Mouse (Mus musculus) hindbrain, embryonic 13.5 days (tissue): ENCODE measurements around the gene Vcan. TPM values are rescaled to one million over a fixed set of nuclear protein-coding genes. Genes with fewer than 3 reads are reported as not detected.

Source experiments
- ATAC-seq: fragments of 200-750 bp; cut with Nextera tagmentation; 2 replicates; pipeline ENCODE4 v1.8.0; 2017; ENCODE audit warnings: moderate TSS enrichment; ENCODE audit not compliant: low FRiP score
- H3K27ac ChIP-seq: fragments of 300-500 bp; sonication (generic); 2 replicates; pipeline ENCODE4 v1.5.1; 2015; ENCODE audit warnings: inconsistent platforms, mild to moderate bottlenecking, moderate library complexity
- H3K27me3 ChIP-seq: fragments of 300-500 bp; sonication (generic); 2 replicates; pipeline ENCODE4 v1.6.1; 2015; ENCODE audit warnings: mild to moderate bottlenecking, inconsistent platforms
- H3K36me3 ChIP-seq: fragments of 300-500 bp; sonication (generic); 2 replicates; pipeline ENCODE4 v1.6.1; 2015; ENCODE audit warnings: mild to moderate bottlenecking, inconsistent platforms
- H3K4me1 ChIP-seq: fragments of 300-500 bp; sonication (generic); replicated peaks from 2 replicates; pipeline ENCODE4 v1.6.1; 2015; ENCODE audit warnings: inconsistent platforms
- H3K4me2 ChIP-seq: fragments of 300-500 bp; sonication (generic); 2 replicates; pipeline ENCODE4 v1.6.1; 2015; ENCODE audit warnings: inconsistent platforms, mild to moderate bottlenecking, moderate library complexity
- H3K4me3 ChIP-seq: fragments of 300-500 bp; sonication (generic); 2 replicates; pipeline ENCODE4 v1.5.1; 2015; ENCODE audit warnings: mild to moderate bottlenecking, inconsistent platforms
- H3K9ac ChIP-seq: fragments of 300-500 bp; sonication (generic); 2 replicates; pipeline ENCODE4 v1.6.1; 2015; ENCODE audit warnings: mild to moderate bottlenecking, inconsistent platforms
- H3K9me3 ChIP-seq: fragments of 300-500 bp; sonication (generic); 2 replicates; pipeline ENCODE4 v1.6.1; 2016; ENCODE audit warnings: inconsistent platforms
- WGBS: fragments of 180-500 bp; shearing (Covaris S2); methylation state at CpG from one replicate; pipeline ENCODE4 v1.1.7; 2015; 5-methylcytosine and 5-hydroxymethylcytosine counted together
- polyA plus RNA-seq: library from polyadenylated mRNA; unstranded; fragments of >200 nt; fragmentation: Nextera tagmentation; extraction: Ambion mirVana; gene quantifications from 2 replicates; pipeline ENCODE4 v1.2.1, GENCODE M21; 2015

The Vcan gene
- polyA plus RNA-seq, 1 experiment from 2014 or later, result 48.2 TPM

- H3K4me1 ChIP-seq, result no peaks in the 10 kb centered on the region
- no peak for ATAC-seq
- no peaks in the 10 kb centered on the region for H3K27me3 ChIP-seq
- H3K9me3 ChIP-seq, result no peaks in the 10 kb centered on the region
- H3K4me3 ChIP-seq, result no peak overlapping the region
- H3K27ac ChIP-seq, result no peak overlapping the region
- peaks cover 29% of the 10 kb centered on the region for H3K36me3 ChIP-seq
- WGBS, result 87% methylated on average over 7 of the region's 7 CpGs
- H3K4me2 ChIP-seq, result no peak overlapping the region
- no peak overlapping the region for H3K9ac ChIP-seq
Measured at GRCm38 (mm10) chr13:89708151-89708927, 34.0 kb downstream of the Vcan start.

DNA sequence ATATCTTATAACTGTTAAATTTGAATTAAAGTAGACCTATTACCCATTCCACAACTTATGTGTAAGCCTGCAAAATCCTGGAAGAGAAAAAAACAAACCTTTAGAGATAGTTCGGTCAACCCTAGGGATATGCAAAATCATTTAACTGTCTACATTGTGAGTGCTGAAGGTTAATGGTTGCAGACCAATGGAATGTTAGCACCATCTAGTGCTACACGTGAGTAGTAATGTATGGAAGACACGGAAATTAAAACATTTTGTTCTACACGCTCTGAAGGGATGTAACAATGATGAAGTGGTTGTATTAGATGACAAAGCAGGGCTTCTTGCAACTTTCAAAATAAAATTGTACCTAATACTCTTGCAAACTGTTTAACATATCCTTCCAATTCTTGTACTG is 39.9 kb downstream of the Vcan start:
- 91% methylated on average over 4 of the region's 4 CpGs for WGBS
- no peaks in the 10 kb centered on the region for H3K4me1 ChIP-seq

DNA sequence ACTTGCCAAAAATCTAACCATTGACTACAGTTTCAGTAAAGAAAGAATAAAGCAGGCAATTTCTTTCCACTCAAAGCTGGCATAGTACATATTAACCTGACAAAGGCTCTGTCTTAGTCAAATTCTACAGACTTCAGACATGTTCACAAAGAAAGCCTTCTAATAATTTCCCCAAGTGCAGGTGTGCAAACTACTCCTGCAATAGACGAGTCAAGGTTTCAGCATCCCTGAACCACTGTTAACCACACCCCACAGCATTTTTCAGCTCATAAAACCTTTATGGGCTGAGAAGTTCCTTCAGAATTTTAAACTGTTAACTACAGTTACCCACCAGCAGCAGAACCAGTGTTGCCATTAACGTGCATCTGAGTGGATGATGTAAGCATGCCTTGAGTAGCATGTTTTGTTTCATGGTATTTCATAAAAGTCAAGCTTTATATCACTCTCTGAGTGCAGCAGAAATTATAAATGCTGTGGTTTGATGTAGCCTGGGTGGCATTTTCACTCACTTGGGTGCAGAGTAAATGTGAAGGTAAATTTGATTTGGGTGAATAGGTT is 42.2 kb downstream of the Vcan start:
- Histone ChIP-seq H3K27me3 (no peaks in the 10 kb centered on the region), H3K9me3 (no peaks in the 10 kb centered on the region), H3K4me2 (no peak overlapping the region), H3K36me3 (peaks cover 42% of the 10 kb centered on the region), H3K4me1 (no peaks in the 10 kb centered on the region), H3K9ac (no peak overlapping the region), H3K4me3 (no peak overlapping the region), H3K27ac (no peak overlapping the region)
- no peak for ATAC-seq
- 94% methylated on average over 2 of the region's 2 CpGs for WGBS

More for the DNA sequence above, 39.9 kb downstream of the Vcan start:
- Histone ChIP-seq H3K9ac (no peak overlapping the region), H3K27me3 (no peaks in the 10 kb centered on the region), H3K9me3 (no peaks in the 10 kb centered on the region), H3K27ac (no peak overlapping the region), H3K4me3 (no peak overlapping the region), H3K4me2 (no peak overlapping the region), H3K36me3 (peaks cover 47% of the 10 kb centered on the region)
- no peak for ATAC-seq

- WGBS, result 97% methylated on average over 1 of the region's 1 CpGs
- Histone ChIP-seq H3K27me3 (no peaks in the 10 kb centered on the region), H3K36me3 (peaks cover 53% of the 10 kb centered on the region), H3K9me3 (no peaks in the 10 kb centered on the region), H3K4me2 (no peak overlapping the region), H3K4me1 (no peaks in the 10 kb centered on the region), H3K9ac (no peak overlapping the region), H3K4me3 (no peak overlapping the region), H3K27ac (no peak overlapping the region)
- ATAC-seq, result no peak
Measured at GRCm38 (mm10) chr13:89692597-89692996, 49.7 kb downstream of the Vcan start.

GRCm38 (mm10) chr13:89683490-89683889 is 58.8 kb downstream of the Vcan start:
- Histone ChIP-seq H3K27ac (no peak overlapping the region), H3K4me3 (no peak overlapping the region), H3K9ac (no peak overlapping the region), H3K4me2 (no peak overlapping the region), H3K27me3 (no peaks in the 10 kb centered on the region), H3K4me1 (no peaks in the 10 kb centered on the region), H3K36me3 (peaks cover 28% of the 10 kb centered on the region), H3K9me3 (no peaks in the 10 kb centered on the region)
- WGBS, result 93% methylated on average over 3 of the region's 3 CpGs
- no peak for ATAC-seq

DNA sequence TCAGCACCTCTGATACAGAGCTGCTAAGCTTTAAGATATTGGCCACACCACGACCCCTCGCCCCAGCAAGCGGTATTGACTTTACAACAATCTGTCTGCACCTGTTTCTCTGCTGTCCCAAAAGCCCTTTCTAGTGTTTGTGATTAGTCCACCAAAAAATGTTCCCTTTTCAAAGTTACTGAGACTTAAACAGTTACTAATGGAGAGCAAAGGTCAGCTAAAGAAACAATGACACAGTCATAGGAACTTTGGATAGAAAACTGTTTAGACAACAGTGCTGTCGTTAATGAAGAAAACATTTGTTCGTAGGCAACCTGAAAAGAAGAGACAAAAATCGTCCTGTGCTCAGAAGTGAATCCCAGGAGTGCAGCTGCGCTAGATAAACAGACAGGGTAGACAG is 60.1 kb downstream of the Vcan start:
- Histone ChIP-seq H3K4me2 (no peak overlapping the region), H3K27me3 (no peaks in the 10 kb centered on the region), H3K9ac (no peak overlapping the region), H3K4me3 (no peak overlapping the region), H3K36me3 (peaks cover 28% of the 10 kb centered on the region), H3K27ac (no peak overlapping the region), H3K9me3 (no peaks in the 10 kb centered on the region), H3K4me1 (no peaks in the 10 kb centered on the region)
- WGBS, result 80% methylated on average over 7 of the region's 7 CpGs
- no peak for ATAC-seq

- Histone ChIP-seq H3K4me3 (no peak overlapping the region), H3K36me3 (peaks cover 34% of the 10 kb centered on the region), H3K4me2 (no peak overlapping the region), H3K27me3 (no peaks in the 10 kb centered on the region), H3K9ac (no peak overlapping the region), H3K4me1 (no peaks in the 10 kb centered on the region), H3K9me3 (no peaks in the 10 kb centered on the region), H3K27ac (no peak overlapping the region)
- WGBS, result 96% methylated on average over 6 of the region's 6 CpGs
- ATAC-seq, result no peak
Measured at GRCm38 (mm10) chr13:89679756-89680155, 62.6 kb downstream of the Vcan start.

- no peak overlapping the region for H3K27ac ChIP-seq
- ATAC-seq, result no peak
- WGBS, result 82% methylated on average over 3 of the region's 3 CpGs
Measured at GRCm38 (mm10) chr13:89670505-89670904, 71.8 kb downstream of the Vcan start.

GRCm38 (mm10) chr13:89668981-89669880 is 73.1 kb downstream of the Vcan start:
- Histone ChIP-seq H3K27ac (peak overlapping the region; percentile 23; the same call in 1 of the 2 replicates), H3K27me3 (no peaks in the 10 kb centered on the region), H3K9ac (no peak overlapping the region), H3K9me3 (no peaks in the 10 kb centered on the region), H3K4me2 (no peak overlapping the region), H3K4me1 (peaks cover 11% of the 10 kb centered on the region; the same call in 1 of the 2 replicates), H3K4me3 (no peak overlapping the region), H3K36me3 (peaks cover under 1% of the 10 kb centered on the region; the same call in 1 of the 2 replicates)
- peak; percentile 52; the same call in 1 of the 2 replicates for ATAC-seq
- WGBS, result 63% methylated on average over 10 of the region's 10 CpGs

More at GRCm38 (mm10) chr13:89670505-89670904, 71.8 kb downstream of the Vcan start:
- H3K9me3 ChIP-seq, result no peaks in the 10 kb centered on the region
- H3K4me3 ChIP-seq, result no peak overlapping the region
- no peak overlapping the region for H3K9ac ChIP-seq
- peaks cover 11% of the 10 kb centered on the region; the same call in 1 of the 2 replicates for H3K4me1 ChIP-seq
- H3K4me2 ChIP-seq, result no peak overlapping the region
- H3K27me3 ChIP-seq, result no peaks in the 10 kb centered on the region
- H3K36me3 ChIP-seq, result peaks cover 9% of the 10 kb centered on the region

DNA sequence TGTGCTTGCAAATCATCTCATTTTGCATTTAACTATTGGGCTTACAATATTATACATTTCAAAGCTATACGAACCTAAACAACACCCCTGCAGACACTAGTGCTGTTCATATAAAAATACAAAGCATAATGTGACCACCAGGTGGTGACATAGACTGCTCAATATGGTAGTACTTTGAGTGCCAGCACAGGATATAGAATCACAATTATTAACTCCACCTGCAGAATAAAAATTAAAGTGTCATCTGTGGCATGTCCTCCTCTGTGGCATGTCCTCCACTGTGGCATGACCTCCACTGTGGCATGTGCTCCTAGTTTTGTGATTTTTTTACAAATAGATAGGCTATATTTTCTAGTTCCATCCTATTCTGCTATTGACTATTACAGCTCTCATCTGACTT is 74.2 kb downstream of the Vcan start:
- no peaks in the 10 kb centered on the region for H3K27me3 ChIP-seq
- peaks cover 3% of the 10 kb centered on the region; the same call in 1 of the 2 replicates for H3K36me3 ChIP-seq
- H3K9me3 ChIP-seq, result no peaks in the 10 kb centered on the region
- ATAC-seq, result peak; percentile 78
- WGBS, result 78% methylated on average over 1 of the region's 1 CpGs
- H3K27ac ChIP-seq, result no peak overlapping the region
- peaks cover 11% of the 10 kb centered on the region; the same call in 1 of the 2 replicates for H3K4me1 ChIP-seq
- no peak overlapping the region for H3K9ac ChIP-seq
- no peak overlapping the region for H3K4me3 ChIP-seq
- H3K4me2 ChIP-seq, result no peak overlapping the region

GRCm38 (mm10) chr13:89661688-89662087 is 80.6 kb downstream of the Vcan start:
- Histone ChIP-seq H3K9me3 (no peaks in the 10 kb centered on the region), H3K9ac (no peak overlapping the region), H3K4me3 (no peak overlapping the region), H3K27ac (no peak overlapping the region), H3K4me1 (no peaks in the 10 kb centered on the region), H3K36me3 (peaks cover 20% of the 10 kb centered on the region), H3K27me3 (no peaks in the 10 kb centered on the region), H3K4me2 (no peak overlapping the region)
- WGBS, result 80% methylated on average over 2 of the region's 2 CpGs
- ATAC-seq, result no peak

DNA sequence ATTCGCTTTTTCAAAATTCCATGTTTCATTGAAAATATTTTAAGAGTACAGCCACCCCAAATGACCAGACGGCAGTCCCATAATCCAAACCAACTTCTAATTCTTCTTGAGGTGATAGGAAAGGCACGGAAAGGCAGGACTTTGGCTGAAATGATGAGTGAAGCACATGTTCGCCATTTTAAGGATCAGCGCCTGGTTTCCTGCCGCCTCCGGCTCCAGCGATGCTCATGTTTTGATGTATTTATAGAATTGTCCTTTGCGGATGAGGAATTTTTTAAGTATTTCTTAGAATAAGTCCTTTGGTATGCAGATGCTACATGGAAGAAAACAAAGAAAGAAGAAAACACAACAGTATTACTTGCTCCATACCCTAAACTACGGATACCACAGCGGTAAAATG is 85.3 kb downstream of the Vcan start:
- WGBS, result 94% methylated on average over 11 of the region's 11 CpGs
- H3K27ac ChIP-seq, result no peak overlapping the region
- no peaks in the 10 kb centered on the region for H3K4me1 ChIP-seq
- H3K36me3 ChIP-seq, result peaks cover 25% of the 10 kb centered on the region
- ATAC-seq, result no peak
- H3K9ac ChIP-seq, result no peak overlapping the region
- H3K9me3 ChIP-seq, result no peaks in the 10 kb centered on the region
- no peak overlapping the region for H3K4me3 ChIP-seq
- H3K27me3 ChIP-seq, result no peaks in the 10 kb centered on the region
- no peak overlapping the region for H3K4me2 ChIP-seq
